Mouse (Mus musculus): ENCODE measurements around the gene Slc38a4. TPM values are rescaled to one million over a fixed set of nuclear protein-coding genes. Genes with fewer than 3 reads are reported as not detected.

Slc38a4 gene
- polyA plus RNA-seq, 1 experiment from 2014 or later, result 68.3 TPM

DNA sequence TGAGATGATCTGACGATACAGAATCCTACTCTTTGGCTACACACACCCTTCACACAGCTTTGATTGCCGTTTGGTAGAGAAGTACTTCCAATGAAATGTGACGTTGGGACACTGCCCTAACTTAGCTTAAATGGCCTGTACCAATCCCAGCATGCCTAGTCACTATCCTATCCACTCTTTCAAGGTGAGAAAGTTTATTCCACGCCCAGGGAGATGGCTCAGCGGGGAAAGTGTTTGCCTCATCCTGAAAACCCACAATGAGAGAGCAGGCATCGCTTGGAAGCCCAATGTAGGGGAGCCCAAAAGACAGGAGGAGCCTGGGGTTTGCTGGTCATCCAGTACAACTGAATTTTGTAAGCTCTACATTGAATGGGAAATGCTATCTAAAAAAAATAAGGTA, 4.8 kb upstream of the Slc38a4 start:
- no peaks in the 10 kb centered on the region; the same call in 1 of the 2 replicates for H3K4me1 ChIP-seq (replicated peaks; ENCODE audit: control insufficient read depth, insufficient read depth, low read length)
- no peaks in the 10 kb centered on the region for H3K27me3 ChIP-seq (replicated peaks; ENCODE audit: control insufficient read depth, insufficient read depth, low read length)
- no peak overlapping the region for H3K4me3 ChIP-seq (ENCODE audit: low read depth, low read length)
- H3K9me3 ChIP-seq (ENCODE audit: control insufficient read depth, low read length), result 0 out of 2 replicates have a peak, but pooled peaks cover 2% of the 10 kb centered on the region
- ATAC-seq (replicated peaks; ENCODE audit: low FRiP score, low TSS enrichment, low read depth) (no peak), DNase-seq (ENCODE audit: low spot score) (no peak)
- 92% methylated on average over 6 of the region's 6 CpGs for WGBS
- H3K4me2 ChIP-seq (ENCODE audit: low read length), result no peak overlapping the region
- no peaks in the 10 kb centered on the region for H3K36me3 ChIP-seq (ENCODE audit: control insufficient read depth, insufficient read depth, low read length)
- no peak overlapping the region for H3K27ac ChIP-seq (ENCODE audit: low read depth)
- H3K9ac ChIP-seq (ENCODE audit: low read length), result no peak overlapping the region

DNA sequence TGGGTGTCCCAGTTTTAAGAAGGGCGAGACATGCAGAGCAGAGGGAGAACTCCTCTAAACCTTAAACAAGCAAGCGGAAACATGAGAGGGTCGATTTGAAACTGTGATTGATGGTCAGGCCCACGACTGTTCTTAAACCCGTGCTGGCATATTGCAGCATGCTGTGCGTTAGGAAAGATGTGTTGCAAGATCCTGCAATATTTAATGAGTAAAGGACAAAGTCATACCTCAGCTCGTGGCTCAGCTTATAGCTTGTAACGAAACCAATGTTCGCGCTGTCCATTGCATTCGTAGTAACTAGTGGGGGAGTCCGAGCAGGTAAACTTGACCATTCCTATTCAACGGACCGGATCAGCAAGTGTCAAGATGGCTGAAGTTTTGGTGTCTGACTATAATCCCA, 4.3 kb upstream of the Slc38a4 start:
- ATAC-seq (replicated peaks; ENCODE audit: low FRiP score, low TSS enrichment, low read depth), result no peak
- H3K36me3 ChIP-seq (ENCODE audit: control insufficient read depth, insufficient read depth, low read length), result no peaks in the 10 kb centered on the region
- WGBS, result 76% methylated on average over 14 of the region's 14 CpGs
- no peak for DNase-seq (ENCODE audit: low spot score)
- H3K27me3 ChIP-seq (replicated peaks; ENCODE audit: control insufficient read depth, insufficient read depth, low read length), result no peaks in the 10 kb centered on the region
- no peak overlapping the region for H3K4me2 ChIP-seq (ENCODE audit: low read length)
- no peak overlapping the region for H3K27ac ChIP-seq (ENCODE audit: low read depth)
- no peak overlapping the region for H3K4me3 ChIP-seq (ENCODE audit: low read depth, low read length)
- no peaks in the 10 kb centered on the region for H3K4me1 ChIP-seq (replicated peaks; ENCODE audit: control insufficient read depth, insufficient read depth, low read length)
- no peak overlapping the region for H3K9ac ChIP-seq (ENCODE audit: low read length)
- H3K9me3 ChIP-seq (ENCODE audit: control insufficient read depth, low read length), result 0 out of 2 replicates have a peak, but pooled peaks cover 6% of the 10 kb centered on the region

DNA sequence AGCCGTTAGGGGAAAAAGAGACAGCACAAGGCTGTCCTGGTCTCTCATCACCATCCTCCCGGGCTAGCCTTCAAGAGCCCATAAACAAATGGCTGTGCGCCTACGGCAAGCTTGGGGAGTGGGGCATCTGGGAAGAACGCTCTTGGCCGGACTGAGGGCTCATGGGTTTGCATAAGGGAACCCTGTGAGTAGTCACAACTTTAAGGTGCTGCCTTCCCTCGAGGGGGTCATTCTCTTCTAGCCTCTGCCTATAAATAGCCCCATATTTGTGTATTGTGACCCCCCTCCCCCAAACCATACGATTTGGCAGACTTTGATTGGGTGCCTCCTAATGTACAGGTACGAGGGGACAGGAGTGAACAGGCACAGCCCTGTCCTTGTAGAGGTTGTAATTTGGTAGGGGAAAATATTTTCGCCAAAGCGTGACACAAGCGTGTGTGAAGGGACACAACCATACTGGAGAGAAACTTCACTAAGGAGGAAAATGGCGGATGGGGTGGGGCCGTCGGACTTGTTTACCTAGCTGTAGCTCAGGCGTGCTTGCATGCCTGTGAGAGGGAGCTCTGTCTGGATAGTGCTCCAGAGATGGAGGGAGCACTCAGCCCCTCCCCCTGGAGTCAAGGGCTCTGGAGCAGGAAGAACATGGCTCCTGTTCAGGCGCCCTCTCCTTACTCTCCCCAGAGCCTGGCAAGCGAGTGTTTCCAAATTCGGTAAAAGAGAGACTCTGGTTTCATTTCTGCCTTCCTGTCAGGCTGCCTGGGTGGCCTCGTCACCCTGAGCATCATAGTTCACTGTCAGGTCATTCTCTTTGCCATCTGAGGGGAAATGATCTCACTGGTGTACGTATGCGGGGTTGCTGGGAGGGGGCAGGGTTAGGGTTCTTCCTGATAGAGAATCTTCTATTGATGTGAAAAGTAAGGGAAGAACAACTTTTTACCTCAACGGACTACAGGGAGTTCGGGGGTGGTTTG, 3.6 kb upstream of the Slc38a4 start:
- Histone ChIP-seq H3K4me1 (replicated peaks; ENCODE audit: control insufficient read depth, insufficient read depth, low read length) (no peaks in the 10 kb centered on the region), H3K9me3 (ENCODE audit: control insufficient read depth, low read length) (peaks cover 10% of the 10 kb centered on the region; the same call in 1 of the 2 replicates), H3K36me3 (ENCODE audit: control insufficient read depth, insufficient read depth, low read length) (no peaks in the 10 kb centered on the region), H3K4me3 (ENCODE audit: low read depth, low read length) (no peak overlapping the region), H3K27me3 (replicated peaks; ENCODE audit: control insufficient read depth, insufficient read depth, low read length) (no peaks in the 10 kb centered on the region), H3K4me2 (ENCODE audit: low read length) (no peak overlapping the region), H3K9ac (ENCODE audit: low read length) (no peak overlapping the region), H3K27ac (ENCODE audit: low read depth) (peak overlapping the region; percentile 38; the same call in 1 of the 2 replicates)
- 73% methylated on average over 24 of the region's 24 CpGs for WGBS
- ATAC-seq (replicated peaks; ENCODE audit: low FRiP score, low TSS enrichment, low read depth), result no peak
- DNase-seq (ENCODE audit: low spot score), result no peak

DNA sequence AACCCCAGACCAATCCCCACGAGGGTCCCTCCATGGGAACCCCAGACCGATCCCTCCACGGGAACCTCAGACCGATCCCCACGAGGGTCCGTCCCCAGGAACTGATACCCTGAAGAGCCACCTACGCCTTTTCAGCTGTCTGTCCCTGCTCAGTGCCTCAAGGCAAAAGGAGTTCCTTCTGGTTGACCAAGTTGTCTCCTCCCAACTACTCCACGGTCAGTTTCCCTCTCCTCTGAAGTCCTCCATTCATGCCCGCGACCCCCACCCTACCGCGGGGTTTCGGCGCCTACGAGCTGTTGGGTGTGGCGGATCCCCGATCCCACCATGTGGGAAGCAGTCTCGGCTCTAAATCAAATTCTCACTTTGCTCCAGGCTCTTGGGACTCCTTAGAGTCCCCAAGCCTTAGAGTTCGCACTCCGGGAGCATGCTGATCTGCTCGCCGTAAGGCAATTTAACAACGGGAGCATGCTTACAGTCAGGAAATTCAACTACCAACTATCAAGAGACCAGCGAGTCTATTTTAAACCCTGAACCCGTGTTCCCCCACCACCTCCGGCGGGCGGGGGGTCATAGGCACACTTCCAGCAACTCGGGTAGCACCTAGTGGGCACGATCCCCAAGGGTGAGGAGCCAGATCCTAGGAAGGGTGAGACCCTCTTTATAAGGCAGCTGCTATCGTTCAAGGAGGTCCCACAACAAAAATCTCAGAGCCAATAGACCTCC, 828 bp downstream of the Slc38a4 start:
- no peaks in the 10 kb centered on the region for H3K27me3 ChIP-seq (replicated peaks; ENCODE audit: control insufficient read depth, insufficient read depth, low read length)

DNA sequence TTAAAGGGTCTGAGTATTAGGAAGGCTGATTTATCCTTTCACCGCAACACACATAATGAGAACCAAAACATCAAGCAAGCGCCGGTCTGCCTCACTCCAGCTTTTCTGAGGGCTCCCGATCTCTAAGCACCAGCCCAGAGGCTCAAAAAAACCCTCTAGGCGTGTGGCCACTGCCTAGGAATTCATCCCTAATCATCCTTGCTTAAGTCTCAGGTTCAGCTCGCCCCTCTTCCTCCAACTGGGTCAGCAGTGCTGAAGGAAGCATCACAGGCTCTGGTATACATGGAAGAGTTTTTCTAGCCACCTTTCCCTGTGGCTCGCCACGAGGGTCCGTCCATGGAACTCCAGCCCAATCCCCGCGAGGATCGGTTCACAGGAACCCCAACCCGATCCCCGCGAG, 1.6 kb downstream of the Slc38a4 start:
- 46% methylated on average over 15 of the region's 15 CpGs for WGBS
- H3K4me3 ChIP-seq (ENCODE audit: low read depth, low read length), result peak overlapping the region; percentile 57
- peak overlapping the region; percentile 75; the same call in 1 of the 2 replicates for H3K27ac ChIP-seq (ENCODE audit: low read depth)
- H3K36me3 ChIP-seq (ENCODE audit: control insufficient read depth, insufficient read depth, low read length), result no peaks in the 10 kb centered on the region
- H3K9ac ChIP-seq (ENCODE audit: low read length), result peak overlapping the region; percentile 65
- peaks cover 17% of the 10 kb centered on the region for H3K4me1 ChIP-seq (replicated peaks; ENCODE audit: control insufficient read depth, insufficient read depth, low read length)
- ATAC-seq (replicated peaks; ENCODE audit: low FRiP score, low TSS enrichment, low read depth) (no peak), DNase-seq (ENCODE audit: low spot score) (no peak)
- no peaks in the 10 kb centered on the region for H3K27me3 ChIP-seq (replicated peaks; ENCODE audit: control insufficient read depth, insufficient read depth, low read length)
- peaks cover 13% of the 10 kb centered on the region; the same call in 1 of the 2 replicates for H3K9me3 ChIP-seq (ENCODE audit: control insufficient read depth, low read length)
- peak overlapping the region; percentile 61 for H3K4me2 ChIP-seq (ENCODE audit: low read length)

More for the DNA sequence above, 828 bp downstream of the Slc38a4 start:
- ATAC-seq (replicated peaks; ENCODE audit: low FRiP score, low TSS enrichment, low read depth), result no peak; the same call in 1 of the 2 replicates
- Histone ChIP-seq H3K27ac (ENCODE audit: low read depth) (peak overlapping the region; percentile 75), H3K4me2 (ENCODE audit: low read length) (peak overlapping the region; percentile 61), H3K36me3 (ENCODE audit: control insufficient read depth, insufficient read depth, low read length) (no peaks in the 10 kb centered on the region), H3K9me3 (ENCODE audit: control insufficient read depth, low read length) (peaks cover 13% of the 10 kb centered on the region; the same call in 1 of the 2 replicates), H3K4me1 (replicated peaks; ENCODE audit: control insufficient read depth, insufficient read depth, low read length) (peaks cover 10% of the 10 kb centered on the region), H3K9ac (ENCODE audit: low read length) (peak overlapping the region; percentile 65), H3K4me3 (ENCODE audit: low read depth, low read length) (peak overlapping the region; percentile 57)
- 46% methylated on average over 31 of the region's 31 CpGs for whole genome bisulfite sequencing
- peak; percentile 72 for DNase-seq (ENCODE audit: low spot score)

DNA sequence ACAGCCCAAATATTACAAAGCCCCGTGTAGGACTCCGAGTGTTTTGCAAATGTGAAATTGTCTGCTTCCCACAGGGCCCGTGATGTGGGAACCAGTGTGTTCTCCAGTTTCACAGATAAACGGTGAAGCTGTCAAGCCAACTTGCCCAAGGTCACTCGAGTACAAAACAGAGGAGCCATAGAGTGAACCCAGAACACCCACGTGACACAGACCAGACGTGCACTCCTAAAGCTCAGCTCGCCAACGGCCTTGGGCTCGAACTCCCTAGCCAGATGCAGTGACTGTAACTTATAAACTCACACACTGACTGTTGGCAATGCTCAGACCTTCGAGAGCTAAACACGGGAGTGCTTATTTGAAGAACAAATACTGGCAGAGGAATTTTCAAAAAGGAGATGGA, 5.3 kb downstream of the Slc38a4 start:
- H3K27me3 ChIP-seq (replicated peaks; ENCODE audit: control insufficient read depth, insufficient read depth, low read length), result no peaks in the 10 kb centered on the region
- H3K9ac ChIP-seq (ENCODE audit: low read length), result no peak overlapping the region
- no peak for DNase-seq (ENCODE audit: low spot score)
- peak overlapping the region; percentile 57 for H3K27ac ChIP-seq (ENCODE audit: low read depth)
- WGBS, result 29% methylated on average over 12 of the region's 12 CpGs
- ATAC-seq (replicated peaks; ENCODE audit: low FRiP score, low TSS enrichment, low read depth), result no peak
- H3K4me2 ChIP-seq (ENCODE audit: low read length), result peak overlapping the region; percentile 14; the same call in 1 of the 2 replicates
- peaks cover 10% of the 10 kb centered on the region; the same call in 1 of the 2 replicates for H3K9me3 ChIP-seq (ENCODE audit: control insufficient read depth, low read length)
- H3K36me3 ChIP-seq (ENCODE audit: control insufficient read depth, insufficient read depth, low read length), result no peaks in the 10 kb centered on the region
- H3K4me3 ChIP-seq (ENCODE audit: low read depth, low read length), result no peak overlapping the region
- peaks cover 21% of the 10 kb centered on the region for H3K4me1 ChIP-seq (replicated peaks; ENCODE audit: control insufficient read depth, insufficient read depth, low read length)

DNA sequence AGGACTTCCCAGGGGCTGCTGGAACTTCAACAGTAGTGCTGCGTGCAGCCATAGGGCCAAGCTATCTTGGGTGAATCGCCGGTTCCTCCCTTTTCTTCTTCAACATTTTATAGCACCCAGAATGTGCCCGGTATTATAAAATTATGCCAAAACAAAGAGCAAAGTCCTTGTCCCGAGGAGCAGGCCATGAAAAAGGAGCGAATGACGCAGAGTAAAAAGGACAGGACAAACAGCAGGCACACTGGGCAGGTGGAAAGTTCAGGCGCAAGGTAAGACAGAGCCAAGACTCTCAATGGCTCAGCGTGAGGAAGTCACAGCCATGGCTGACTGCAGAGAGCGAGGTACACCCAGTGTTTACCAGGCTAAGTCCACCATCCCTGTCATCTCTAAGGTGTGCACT, 5.7 kb downstream of the Slc38a4 start:
- WGBS, result 48% methylated on average over 10 of the region's 10 CpGs
- H3K4me3 ChIP-seq (ENCODE audit: low read depth, low read length), result no peak overlapping the region
- DNase-seq (ENCODE audit: low spot score) (no peak), ATAC-seq (replicated peaks; ENCODE audit: low FRiP score, low TSS enrichment, low read depth) (no peak)
- H3K27ac ChIP-seq (ENCODE audit: low read depth), result peak overlapping the region; percentile 57
- peak overlapping the region; percentile 14; the same call in 1 of the 2 replicates for H3K4me2 ChIP-seq (ENCODE audit: low read length)
- H3K36me3 ChIP-seq (ENCODE audit: control insufficient read depth, insufficient read depth, low read length), result no peaks in the 10 kb centered on the region
- peaks cover 6% of the 10 kb centered on the region; the same call in 1 of the 2 replicates for H3K9me3 ChIP-seq (ENCODE audit: control insufficient read depth, low read length)
- peaks cover 21% of the 10 kb centered on the region for H3K4me1 ChIP-seq (replicated peaks; ENCODE audit: control insufficient read depth, insufficient read depth, low read length)
- H3K27me3 ChIP-seq (replicated peaks; ENCODE audit: control insufficient read depth, insufficient read depth, low read length), result no peaks in the 10 kb centered on the region
- no peak overlapping the region for H3K9ac ChIP-seq (ENCODE audit: low read length)

DNA sequence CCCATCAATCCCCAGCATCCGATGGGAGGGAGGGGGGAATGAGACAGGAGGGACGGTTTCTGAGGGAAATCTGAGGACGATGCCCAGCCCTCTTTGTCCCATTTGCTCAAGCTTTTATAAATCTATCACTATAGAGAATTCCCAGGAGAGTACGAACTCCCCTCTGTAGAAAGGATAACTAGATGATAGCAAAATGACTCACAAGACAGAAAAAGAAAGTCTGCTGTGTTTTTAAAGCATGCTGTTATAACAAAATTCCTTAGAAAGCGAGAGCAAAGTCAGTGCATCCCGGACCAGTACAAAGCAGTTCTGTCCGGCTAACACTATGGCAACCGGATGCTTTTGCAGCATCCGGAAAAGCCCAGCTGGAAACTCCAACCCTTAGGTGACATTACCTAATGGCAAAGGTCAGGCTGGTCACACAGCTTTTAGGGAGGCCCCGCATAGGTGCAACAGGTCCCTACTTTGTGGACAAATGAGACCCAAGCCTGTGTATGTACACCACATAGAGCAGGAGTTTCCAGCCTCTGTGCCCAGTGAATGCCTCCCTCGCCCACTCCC, 6.4 kb downstream of the Slc38a4 start:
- Histone ChIP-seq H3K4me3 (ENCODE audit: low read depth, low read length) (no peak overlapping the region), H3K9ac (ENCODE audit: low read length) (no peak overlapping the region), H3K4me1 (replicated peaks; ENCODE audit: control insufficient read depth, insufficient read depth, low read length) (peaks cover 21% of the 10 kb centered on the region), H3K36me3 (ENCODE audit: control insufficient read depth, insufficient read depth, low read length) (no peaks in the 10 kb centered on the region), H3K27me3 (replicated peaks; ENCODE audit: control insufficient read depth, insufficient read depth, low read length) (no peaks in the 10 kb centered on the region), H3K27ac (ENCODE audit: low read depth) (peak overlapping the region; percentile 57; the same call in 1 of the 2 replicates), H3K4me2 (ENCODE audit: low read length) (0 out of 2 replicates have a peak overlapping the region, but pooled peaks have one; percentile 14), H3K9me3 (ENCODE audit: control insufficient read depth, low read length) (peaks cover 4% of the 10 kb centered on the region; the same call in 1 of the 2 replicates)
- ATAC-seq (replicated peaks; ENCODE audit: low FRiP score, low TSS enrichment, low read depth) (no peak; the same call in 1 of the 2 replicates), DNase-seq (ENCODE audit: low spot score) (no peak)
- 47% methylated on average over 11 of the region's 11 CpGs for WGBS

All from intestine, embryonic 14.5 days (tissue).